Comparison of ENCODE assay signal across 8 mouse cellular contexts in the genomic region with DNA sequence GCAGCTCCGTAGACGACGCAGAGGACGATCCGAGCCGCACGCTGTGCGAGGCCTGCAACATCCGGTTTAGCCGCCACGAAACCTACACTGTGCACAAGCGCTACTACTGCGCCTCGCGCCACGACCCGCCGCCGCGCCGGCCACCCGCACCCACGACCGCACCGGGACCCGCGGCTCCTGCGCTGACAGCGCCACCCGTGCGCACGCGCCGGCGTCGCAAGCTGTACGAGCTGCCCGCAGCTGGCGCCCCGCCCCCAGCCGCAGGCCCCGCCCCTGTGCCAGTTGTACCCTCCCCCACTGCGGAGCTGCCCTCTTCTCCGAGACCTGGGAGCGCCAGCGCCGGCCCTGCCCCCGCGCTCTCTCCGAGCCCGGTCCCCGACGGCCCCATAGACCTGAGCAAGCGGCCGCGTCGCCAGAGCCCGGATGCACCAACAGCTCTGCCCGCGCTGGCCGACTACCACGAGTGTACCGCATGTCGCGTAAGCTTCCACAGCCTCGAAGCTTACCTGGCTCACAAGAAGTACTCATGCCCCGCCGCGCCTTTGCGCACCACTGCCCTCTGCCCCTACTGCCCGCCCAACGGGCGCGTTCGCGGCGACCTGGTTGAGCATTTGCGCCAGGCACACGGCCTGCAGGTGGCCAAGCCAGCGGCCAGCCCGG. TPM values are rescaled to one million over a fixed set of nuclear protein-coding genes. Genes with fewer than 3 reads are reported as not detected.
DNase-seq lines count a peak whose midpoint lies in the region; ATAC-seq and TF ChIP-seq lines count a peak whose summit lies in the region.

No protein-coding gene starts in this region.

- peak overlapping the region; percentile 93 for H3K4me2 ChIP-seq in forebrain, embryonic 11.5 days (ENCODE audit: low read depth, low read length, severe bottlenecking)
- H3K4me2 ChIP-seq in kidney, embryonic 15.5 days, result peak overlapping the region; percentile 94

- H3K36me3 ChIP-seq in forebrain, embryonic 11.5 days (ENCODE audit: control insufficient read depth, insufficient read depth, low read length), result no peaks in the 10 kb centered on the region
- peaks cover 51% of the 10 kb centered on the region for H3K36me3 ChIP-seq in kidney, embryonic 15.5 days
- peaks cover 59% of the 10 kb centered on the region for H3K36me3 ChIP-seq in small intestine, adult 2 months (ENCODE audit: control insufficient read depth, insufficient read depth, low read length)

- H3K4me3 ChIP-seq in forebrain, embryonic 11.5 days (ENCODE audit: low read depth, low read length), result peak overlapping the region; percentile 52
- H3K4me3 ChIP-seq in kidney, embryonic 15.5 days (replicated peaks), result peak overlapping the region; percentile 56
- H3K4me3 ChIP-seq in small intestine, adult 2 months (ENCODE audit: low read depth, low read length), result peak overlapping the region; percentile 42

- H3K9me3 ChIP-seq in forebrain, embryonic 11.5 days (ENCODE audit: control insufficient read depth, low read length), result no peaks in the 10 kb centered on the region
- no peaks in the 10 kb centered on the region for H3K9me3 ChIP-seq in kidney, embryonic 15.5 days (replicated peaks)

- H3K27ac ChIP-seq in forebrain, embryonic 11.5 days (ENCODE audit: low read depth, low read length), result no peak overlapping the region
- no peak overlapping the region for H3K27ac ChIP-seq in kidney, embryonic 15.5 days
- no peak overlapping the region for H3K27ac ChIP-seq in small intestine, adult 2 months (ENCODE audit: insufficient read depth, low read depth, low read length)

- peaks cover 43% of the 10 kb centered on the region for H3K27me3 ChIP-seq in forebrain, embryonic 11.5 days (ENCODE audit: control insufficient read depth, insufficient read depth, low read length)
- H3K27me3 ChIP-seq in kidney, embryonic 15.5 days, result peaks cover 46% of the 10 kb centered on the region
- no peaks in the 10 kb centered on the region for H3K27me3 ChIP-seq in small intestine, adult 2 months (ENCODE audit: control insufficient read depth, insufficient read depth, low read length)

- peaks cover 12% of the 10 kb centered on the region; the same call in 1 of the 2 replicates for H3K4me1 ChIP-seq in forebrain, embryonic 11.5 days (replicated peaks; ENCODE audit: control insufficient read depth, insufficient read depth, low read length)
- H3K4me1 ChIP-seq in kidney, embryonic 15.5 days, result peaks cover 27% of the 10 kb centered on the region
- no peaks in the 10 kb centered on the region for H3K4me1 ChIP-seq in small intestine, adult 2 months (ENCODE audit: control insufficient read depth, insufficient read depth, insufficient read length, low read length)

- 1% methylated on average over 77 of the region's 81 CpGs for WGBS in forebrain, embryonic 11.5 days
- WGBS in kidney, embryonic 15.5 days, result 18% methylated on average over 75 of the region's 81 CpGs
- WGBS in small intestine, adult 2 months, result 89% methylated on average over 81 of the region's 81 CpGs

- no peak for TF ChIP-seq POLR2A in small intestine, adult 2 months (IDR thresholded peaks at IDR 0.05; ENCODE audit: low read depth, low read length)

- peak overlapping the region; percentile 41; the same call in 1 of the 2 replicates for H3K9ac ChIP-seq in forebrain, embryonic 11.5 days (ENCODE audit: low read length)
- peak overlapping the region; percentile 45 for H3K9ac ChIP-seq in kidney, embryonic 15.5 days

- peak; percentile 78 to 80 for DNase-seq in cerebellum, postnatal 10 days
- no peak for DNase-seq in cerebellum, adult 9-10 months
- DNase-seq in Muller cell, postnatal 12 days (ENCODE audit: inconsistent ontology term), result peak; percentile 71
- DNase-seq in forebrain, embryonic 11.5 days (ENCODE audit: low spot score), result peak; percentile 88
- DNase-seq in lung, postnatal 14 days, result peak; percentile 53
- no peak for DNase-seq in thymus, postnatal 25 days

- ATAC-seq in forebrain, embryonic 11.5 days (replicated peaks; ENCODE audit: low FRiP score), result peak; percentile 73
- ATAC-seq in kidney, embryonic 15.5 days (replicated peaks; ENCODE audit: low FRiP score), result peak; percentile 44

- TF ChIP-seq CTCF in small intestine, adult 2 months (IDR thresholded peaks at IDR 0.05; ENCODE audit: extremely low read depth, insufficient read length, insufficient replicate concordance, low read depth, low read length), result no peak

RNA-seq across cellular contexts. Expression of a gene that starts 24.2 kb away (rescaled TPM):
- not detected in 2 replicates for polyA plus RNA-seq in forebrain, embryonic 11.5 days (2014; fragmentation: Nextera tagmentation; extraction: Ambion mirVana)
- not detected in 2 replicates for polyA plus RNA-seq in kidney, embryonic 15.5 days (2015; fragmentation: Nextera tagmentation; extraction: Ambion mirVana)
- polyA plus RNA-seq in small intestine, adult 2 months (2012; rRNA removed), result 0.09 and 0.13 TPM in 2 replicates

RNA-seq across cellular contexts. Expression of a gene that starts 40.0 kb away (rescaled TPM):
- 54.8 and 57.4 TPM in 2 replicates for polyA plus RNA-seq in forebrain, embryonic 11.5 days (2014; fragmentation: Nextera tagmentation; extraction: Ambion mirVana)
- 53.2 and 53.9 TPM in 2 replicates for polyA plus RNA-seq in kidney, embryonic 15.5 days (2015; fragmentation: Nextera tagmentation; extraction: Ambion mirVana)
- polyA plus RNA-seq in small intestine, adult 2 months (2012; rRNA removed), result 13.6 and 23.3 TPM in 2 replicates

RNA-seq across cellular contexts. Expression of a gene that starts 54.4 kb away (rescaled TPM):
- 1.4 and 2.1 TPM in 2 replicates for polyA plus RNA-seq in forebrain, embryonic 11.5 days (2014; fragmentation: Nextera tagmentation; extraction: Ambion mirVana)
- 2.2 and 2.4 TPM in 2 replicates for polyA plus RNA-seq in kidney, embryonic 15.5 days (2015; fragmentation: Nextera tagmentation; extraction: Ambion mirVana)
- 153 and 187 TPM in 2 replicates for polyA plus RNA-seq in small intestine, adult 2 months (2012; rRNA removed)

Comparison
In these comparisons a context has a peak if more than half of its experiments do, and no peak if none do; other contexts are left out.
1. DNase-seq: peak in cerebellum, postnatal 10 days (2 of 2), Muller cell, postnatal 12 days (single experiment), forebrain, embryonic 11.5 days (single experiment) and lung, postnatal 14 days (single experiment); none in cerebellum, adult 9-10 months (single experiment) and thymus, postnatal 25 days (single experiment).
2. RNA of a gene that starts 54.4 kb away (polyA plus RNA-seq): 153 to 187 TPM in small intestine, adult 2 months; 2.2 to 2.4 TPM in kidney, embryonic 15.5 days and 1.4 to 2.1 TPM in forebrain, embryonic 11.5 days; every median in the first group is over 10 times any median in the second.
3. Peak in every context shown above with its lines, with median percentiles within 50 percentile points of each other: H3K4me3 ChIP-seq.